Mouse (Mus musculus): ENCODE measurements at regions not wholly inside any gene's neighbourhood (a gene's known extent, or its start where the extent isn't known, plus 50 kb on each side); places are given as distances from the start of the nearest gene placed in this dataset.

- no peak for DNase-seq
Observed at GRCm38 (mm10) chr13:107878980-107879379, 165.3 kb upstream of the Smim15 start.

DNA sequence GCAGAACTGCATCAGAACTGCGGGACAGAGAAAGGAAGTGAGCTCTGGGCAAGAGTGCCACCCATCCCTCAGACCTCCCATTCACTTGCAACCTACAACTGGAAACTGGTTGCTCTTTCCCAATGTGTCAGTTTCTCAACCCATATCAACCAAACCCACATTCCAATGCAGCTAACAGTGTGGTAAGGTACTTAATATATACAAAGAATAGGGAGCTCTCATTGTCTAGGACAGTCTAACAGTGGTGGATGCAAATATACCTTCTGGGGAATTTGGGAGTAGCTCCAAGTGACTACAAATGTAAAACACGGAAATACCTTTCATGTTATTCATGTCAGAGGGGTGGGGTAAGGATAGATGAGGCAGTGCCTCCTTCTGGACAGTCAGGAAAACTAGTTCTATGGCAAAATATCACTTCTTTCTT lies 171.0 kb upstream of the Smim15 start:
- DNase-seq = no peak

GRCm38 (mm10) chr13:107872574-107872973 lies 171.7 kb upstream of the Smim15 start:
- DNase-seq = no peak

- no peak for DNase-seq
Observed at GRCm38 (mm10) chr13:107872137-107872536, 172.1 kb upstream of the Smim15 start.

DNA sequence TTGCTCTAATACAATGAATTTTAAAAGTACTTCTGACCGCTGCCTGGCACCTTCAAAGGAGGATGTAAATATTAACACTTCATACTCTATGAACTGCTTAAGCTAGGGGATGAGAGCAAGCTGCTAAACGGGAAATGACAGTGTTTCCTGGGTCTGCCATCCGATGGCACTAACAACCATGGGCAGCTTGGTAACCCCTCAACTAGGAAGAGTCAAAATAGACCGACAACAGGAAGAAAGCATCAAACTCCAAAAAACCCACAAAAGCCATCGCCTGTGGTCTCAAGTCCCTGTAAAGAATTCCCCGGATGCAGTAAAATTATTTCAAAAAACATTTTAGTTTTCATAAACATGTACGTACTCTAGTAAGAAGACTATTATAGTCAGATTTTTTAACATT lies 175.3 kb upstream of the Smim15 start:
- no peak for DNase-seq

DNA sequence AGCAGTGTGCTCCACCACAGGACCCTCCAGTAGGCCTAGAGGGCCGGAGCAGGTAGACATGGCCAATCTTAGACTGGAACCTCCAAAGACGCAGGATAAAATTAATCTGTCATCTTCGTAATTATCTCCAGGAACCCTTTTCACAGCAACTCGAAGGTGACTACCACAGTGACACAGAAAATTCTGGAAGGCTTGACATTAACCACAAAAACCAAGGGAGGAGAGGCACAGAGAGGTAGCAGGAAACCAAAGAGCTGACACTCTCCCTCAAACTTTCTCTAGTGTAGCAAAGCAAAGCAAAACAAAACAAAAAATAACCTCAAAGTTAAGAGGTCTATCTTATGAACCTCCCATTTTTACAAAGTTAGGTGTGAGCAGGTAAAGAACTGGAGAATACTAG lies 177.4 kb upstream of the Smim15 start:
- DNase-seq = no peak

- peak; percentile 80 for DNase-seq
Observed at GRCm38 (mm10) chr13:107862793-107863654, 181.2 kb upstream of the Smim15 start.

DNA sequence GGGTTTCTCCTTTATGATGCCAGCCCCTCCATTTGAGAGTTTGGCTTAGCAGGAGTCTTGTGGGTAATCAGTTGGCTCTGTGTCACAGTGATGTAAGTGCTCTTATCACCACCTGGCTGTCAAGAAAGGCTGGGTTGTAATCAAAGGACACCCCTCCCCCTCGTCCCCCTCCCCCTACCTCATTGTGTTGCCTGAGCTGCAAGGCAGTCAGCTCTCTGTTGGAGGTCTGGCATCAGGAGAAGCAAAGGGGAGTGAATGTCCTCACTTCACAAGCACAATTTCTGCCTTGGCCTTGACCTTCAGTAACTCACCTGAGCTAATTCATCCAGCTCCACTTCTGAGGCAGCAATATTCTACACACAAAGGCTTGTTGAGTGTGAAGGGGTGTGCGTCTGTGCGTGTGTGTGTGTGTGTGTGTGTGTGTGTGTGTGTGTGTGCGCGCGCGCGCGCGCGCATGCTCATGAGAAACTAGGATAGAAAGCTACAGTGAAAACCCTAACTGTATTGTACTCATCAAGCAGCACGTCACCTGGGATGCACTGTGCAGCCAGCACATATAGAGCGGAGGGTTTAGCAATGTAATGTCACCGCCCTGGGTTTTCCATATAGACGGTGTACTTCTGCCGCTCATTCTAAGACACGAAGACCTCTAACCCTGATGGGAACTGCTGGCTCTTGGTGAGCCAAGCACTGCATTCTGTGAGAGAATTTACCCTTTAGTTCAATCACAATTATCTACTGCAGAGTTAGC lies 182.7 kb upstream of the Smim15 start:
- no peak for DNase-seq

DNA sequence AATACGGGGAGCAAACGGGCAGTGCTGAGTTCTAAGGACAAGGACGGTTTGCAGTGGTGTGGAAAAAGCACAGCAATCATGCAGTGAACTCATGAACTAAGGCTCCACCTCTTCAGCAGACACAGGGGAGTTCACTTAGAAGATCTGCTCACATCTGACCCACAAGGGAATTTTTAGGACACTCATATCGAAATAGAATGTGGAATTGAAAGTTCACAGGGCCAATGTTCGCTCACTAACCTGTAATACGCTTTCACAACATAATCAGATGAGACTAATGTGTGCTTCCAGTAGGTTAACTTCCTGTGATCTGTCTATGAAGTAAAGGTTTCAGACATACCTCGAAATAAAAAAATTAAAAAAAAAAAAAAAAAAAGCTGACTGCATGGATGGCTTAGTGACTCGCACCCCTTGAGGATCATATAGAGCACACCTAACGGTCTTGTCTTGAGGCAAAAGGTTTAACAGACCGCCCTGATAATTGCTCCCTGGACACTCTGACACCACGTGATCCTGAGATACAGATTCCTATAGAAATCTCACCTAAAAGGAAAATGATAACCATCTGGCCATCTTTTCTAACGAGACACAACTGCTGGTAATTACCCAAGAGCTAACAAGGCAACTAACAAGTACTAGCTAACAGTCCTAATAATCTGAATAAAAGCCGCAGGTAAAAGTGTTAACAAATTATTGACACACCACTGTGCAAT lies 187.0 kb upstream of the Smim15 start:
- no peak for DNase-seq

DNA sequence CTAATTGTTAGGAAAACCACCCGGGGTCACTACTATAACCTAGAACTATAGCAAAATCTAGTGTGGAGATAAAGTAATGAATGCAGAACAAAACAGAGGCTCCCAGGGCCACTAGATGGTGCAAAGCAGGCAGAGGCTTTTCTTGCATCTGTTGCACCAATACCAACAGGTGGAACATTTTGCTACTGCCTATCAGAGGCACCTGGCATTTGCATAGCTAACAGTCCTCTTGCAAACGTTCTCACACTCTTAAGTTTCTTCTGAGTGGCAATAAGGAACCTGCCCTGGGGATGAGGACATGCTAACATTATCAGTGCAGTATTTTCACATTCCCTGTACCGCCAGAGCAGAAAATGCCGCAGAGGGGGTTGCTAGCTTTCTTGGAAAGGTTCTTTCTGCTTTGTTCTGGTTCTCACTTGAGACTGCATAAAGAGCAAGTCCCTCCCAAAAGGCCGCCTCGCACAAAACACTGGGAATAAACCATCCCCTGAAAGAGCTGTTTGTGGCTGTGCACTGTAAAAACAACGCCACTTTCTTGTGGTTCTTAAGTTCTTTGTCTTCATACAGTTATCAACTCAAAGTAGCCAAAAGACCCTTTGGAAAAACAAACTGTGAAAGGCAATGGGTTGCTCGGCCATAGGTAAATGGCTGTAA lies 193.2 kb upstream of the Smim15 start:
- no peak for DNase-seq

DNA sequence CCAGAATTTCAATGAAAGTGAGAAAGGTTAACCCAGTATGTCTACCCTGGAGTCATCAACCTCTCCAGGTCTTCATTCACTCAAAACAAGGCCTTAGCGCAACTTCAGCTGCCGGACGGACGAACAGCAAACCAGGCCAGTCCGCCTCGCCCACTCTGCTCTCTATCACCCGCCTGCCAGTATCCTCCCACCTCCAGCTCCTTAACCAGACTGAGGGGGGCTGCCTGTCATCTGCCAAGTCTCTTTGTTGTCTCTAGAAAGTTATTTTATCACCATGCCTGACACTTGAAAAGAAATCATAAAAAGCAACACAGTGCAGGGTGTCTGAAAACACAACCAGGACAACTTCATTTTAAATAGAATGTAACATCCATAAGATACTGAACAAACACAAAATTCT lies 195.4 kb upstream of the Smim15 start:
- no peak for DNase-seq

DNA sequence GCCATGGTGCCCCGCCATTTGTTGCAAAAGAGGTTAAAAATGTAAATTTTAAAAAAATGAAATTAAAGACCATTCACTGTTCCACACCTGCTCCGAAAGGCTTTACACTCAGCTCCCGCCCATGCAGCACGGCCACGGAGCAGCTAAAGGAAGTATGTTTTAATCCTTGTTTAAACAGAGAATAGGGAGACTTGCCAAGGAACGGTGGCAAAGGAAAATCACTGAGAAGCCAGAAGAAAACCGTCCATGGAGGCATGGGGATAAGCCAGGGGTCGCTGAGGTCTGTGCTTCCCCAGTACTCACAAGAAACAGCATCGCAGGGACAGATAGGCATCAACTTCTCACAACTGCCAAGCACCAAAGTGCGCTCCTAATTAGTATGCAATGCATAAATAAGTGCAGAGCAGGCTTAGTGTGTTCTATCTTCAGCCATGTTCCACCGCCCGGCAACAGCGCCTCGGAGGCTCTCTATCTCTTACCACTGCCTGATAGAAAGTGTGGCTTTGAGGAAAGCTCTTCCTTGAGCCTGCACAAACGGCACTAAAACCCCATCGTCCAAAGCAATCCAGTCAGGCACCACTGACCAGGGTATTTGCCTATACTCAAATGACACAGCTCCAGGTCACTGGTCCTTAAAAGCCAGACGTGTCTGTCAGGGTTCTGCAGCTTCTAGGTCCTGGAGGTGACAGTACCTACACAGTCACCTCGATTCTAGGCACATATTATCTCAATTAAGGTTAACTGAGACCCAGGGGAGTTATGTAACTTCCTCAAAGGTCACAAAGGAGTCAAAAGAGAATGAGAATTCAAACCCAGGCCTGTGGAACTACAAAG lies 196.8 kb upstream of the Smim15 start:
- DNase-seq = no peak

GRCm38 (mm10) chr13:107846621-107847178 lies 197.5 kb upstream of the Smim15 start:
- DNase-seq = peak; percentile 33

DNA sequence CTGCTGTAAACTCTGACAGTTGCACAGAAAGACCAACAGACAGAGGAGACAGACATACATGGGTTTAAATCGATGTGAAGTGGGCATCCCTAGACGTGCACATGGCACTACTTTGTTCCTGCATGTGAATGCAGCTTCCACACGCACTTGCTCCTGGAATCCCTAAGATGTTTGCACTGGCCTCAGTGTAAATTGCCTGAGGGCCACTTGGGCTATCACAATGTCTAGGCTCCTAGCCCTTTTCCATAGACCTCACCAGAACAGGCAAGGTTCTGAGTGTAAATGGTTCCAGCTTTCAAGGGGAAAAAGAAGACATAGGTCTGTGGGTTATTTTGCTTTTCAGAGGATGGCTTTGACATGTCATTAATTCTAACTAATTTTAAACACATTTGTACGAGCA lies 198.4 kb upstream of the Smim15 start:
- DNase-seq = no peak

GRCm38 (mm10) chr13:107844085-107844484 lies 200.2 kb upstream of the Smim15 start:
- DNase-seq = no peak

GRCm38 (mm10) chr13:107838126-107838715 lies 206.0 kb upstream of the Smim15 start:
- DNase-seq = no peak

DNA sequence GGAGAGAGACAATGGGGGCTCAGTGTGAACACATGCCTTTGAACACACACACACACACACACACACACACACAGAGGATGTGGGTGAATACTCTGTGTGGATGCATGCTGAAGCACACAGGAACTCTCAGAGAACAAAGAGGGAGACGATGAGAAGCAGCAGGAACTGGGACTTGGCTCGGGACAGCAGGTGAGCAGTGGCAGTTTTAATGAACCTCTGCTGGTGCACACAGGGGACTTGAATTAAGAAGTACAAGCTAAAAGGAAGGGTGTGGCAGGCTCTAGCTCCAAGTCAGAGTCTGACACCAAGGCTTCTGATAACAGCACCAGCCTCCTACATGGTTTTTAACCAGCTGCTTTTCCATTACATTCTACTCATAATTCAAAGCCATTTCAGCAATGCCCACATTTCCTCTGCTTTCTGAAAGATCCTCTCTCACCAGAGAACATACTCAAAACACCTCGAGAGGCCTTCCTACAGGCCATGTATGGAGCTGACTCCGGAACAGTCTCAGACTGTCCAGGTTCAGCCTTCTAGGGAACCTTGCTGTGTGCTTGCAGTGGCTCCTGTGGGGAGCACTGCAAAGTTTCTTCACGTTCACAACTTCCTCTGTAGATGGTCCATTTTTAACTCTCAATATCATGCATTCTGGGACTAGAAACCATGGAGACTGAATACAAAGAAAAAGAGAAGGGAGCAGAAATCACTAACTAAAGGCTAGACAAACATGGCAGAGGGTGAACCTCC lies 206.9 kb upstream of the Smim15 start:
- no peak for DNase-seq

DNA sequence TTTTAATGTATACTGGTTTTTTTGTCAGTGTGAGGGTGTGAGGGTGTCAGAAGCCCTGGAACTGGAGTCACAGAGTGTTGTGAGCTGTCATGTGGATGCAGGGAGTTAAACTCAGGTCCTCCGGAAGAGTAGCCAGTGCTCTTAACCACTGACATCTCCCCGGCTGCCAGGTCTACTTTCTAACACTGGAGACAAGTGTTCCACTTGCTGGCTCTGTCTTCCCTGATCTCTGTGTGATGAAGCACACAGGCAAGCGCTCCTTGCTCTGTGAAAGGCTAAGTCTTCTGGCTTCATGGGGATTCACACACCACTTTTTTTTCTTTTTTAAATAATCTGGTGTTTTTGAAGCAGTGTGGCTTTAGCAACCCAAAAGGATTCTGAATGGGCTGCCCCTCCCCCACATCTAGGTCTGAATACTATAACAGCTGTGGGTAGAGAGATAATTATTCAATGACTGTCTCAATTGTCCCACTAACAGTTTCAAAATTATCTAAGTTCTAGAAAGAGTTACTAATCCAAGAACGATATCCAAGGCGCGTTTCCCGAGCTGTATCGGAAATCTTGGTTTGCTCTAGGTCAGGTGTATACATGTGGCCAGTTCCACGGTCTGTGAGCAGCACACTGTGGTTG lies 208.4 kb upstream of the Smim15 start:
- no peak for DNase-seq

- DNase-seq = no peak
Observed at GRCm38 (mm10) chr13:107831997-107832396, 212.2 kb upstream of the Smim15 start.

All from adrenal gland, postnatal 10 days (tissue).